Mouse (Mus musculus): Measurements from ENCODE around the gene Synpo2. TPM values are rescaled to one million over a fixed set of nuclear protein-coding genes. Genes with fewer than 3 reads are reported as not detected.

Gene Synpo2
- polyA plus RNA-seq, 1 experiment, result 0.02 TPM

- no peak overlapping the region for H3K4me3 ChIP-seq (replicated peaks)
- no peaks in the 10 kb centered on the region for H3K27me3 ChIP-seq (replicated peaks)
- TF ChIP-seq GATA1 (IDR thresholded peaks at IDR 0.05; ENCODE audit: borderline replicate concordance, low read length) (no peak), FLI1 (IDR thresholded peaks at IDR 0.05; ENCODE audit: low read length) (no peak)
- no peaks in the 10 kb centered on the region for H3K36me3 ChIP-seq (replicated peaks; ENCODE audit: low read length)
- H3K9me3 ChIP-seq, result 0 out of 2 replicates have a peak, but pooled peaks cover 3% of the 10 kb centered on the region
- H3K4me1 ChIP-seq, result peaks cover 4% of the 10 kb centered on the region; the same call in 1 of the 2 replicates
Observed at GRCm38 (mm10) chr3:123188616-123189230, 47.2 kb downstream of the Synpo2 start.

GRCm38 (mm10) chr3:123187370-123188124 lies 48.4 kb downstream of the Synpo2 start:
- Histone ChIP-seq H3K36me3 (replicated peaks; ENCODE audit: low read length) (no peaks in the 10 kb centered on the region), H3K4me3 (replicated peaks) (no peak overlapping the region), H3K9me3 (0 out of 2 replicates have a peak, but pooled peaks cover 3% of the 10 kb centered on the region), H3K4me1 (peaks cover 4% of the 10 kb centered on the region; the same call in 1 of the 2 replicates), H3K27me3 (replicated peaks) (no peaks in the 10 kb centered on the region)
- TF ChIP-seq GATA1 (IDR thresholded peaks at IDR 0.05; ENCODE audit: borderline replicate concordance, low read length), result no peak
- TF ChIP-seq FLI1 (IDR thresholded peaks at IDR 0.05; ENCODE audit: low read length), result no peak

GRCm38 (mm10) chr3:123185238-123185925 lies 50.6 kb downstream of the Synpo2 start:
- TF ChIP-seq GATA1 (IDR thresholded peaks at IDR 0.05; ENCODE audit: borderline replicate concordance, low read length), result no peak
- TF ChIP-seq FLI1 (IDR thresholded peaks at IDR 0.05; ENCODE audit: low read length), result no peak
- H3K9me3 ChIP-seq, result peaks cover 2% of the 10 kb centered on the region; the same call in 1 of the 2 replicates
- no peaks in the 10 kb centered on the region for H3K4me1 ChIP-seq
- H3K36me3 ChIP-seq (replicated peaks; ENCODE audit: low read length), result no peaks in the 10 kb centered on the region
- H3K27me3 ChIP-seq (replicated peaks), result no peaks in the 10 kb centered on the region
- peak overlapping the region; percentile 5 for H3K4me3 ChIP-seq (replicated peaks)

- peaks cover 3% of the 10 kb centered on the region; the same call in 1 of the 2 replicates for H3K9me3 ChIP-seq
- TF ChIP-seq FLI1 (IDR thresholded peaks at IDR 0.05; ENCODE audit: low read length) (no peak), GATA1 (IDR thresholded peaks at IDR 0.05; ENCODE audit: borderline replicate concordance, low read length) (no peak)
- H3K4me3 ChIP-seq (replicated peaks), result no peak overlapping the region
- H3K4me1 ChIP-seq, result no peaks in the 10 kb centered on the region
- H3K27me3 ChIP-seq (replicated peaks), result no peaks in the 10 kb centered on the region
- no peaks in the 10 kb centered on the region for H3K36me3 ChIP-seq (replicated peaks; ENCODE audit: low read length)
Observed at GRCm38 (mm10) chr3:123184281-123184680, 51.7 kb downstream of the Synpo2 start.

GRCm38 (mm10) chr3:123179508-123179907 lies 56.4 kb downstream of the Synpo2 start:
- Histone ChIP-seq H3K4me3 (replicated peaks) (no peak overlapping the region), H3K36me3 (replicated peaks; ENCODE audit: low read length) (no peaks in the 10 kb centered on the region), H3K27me3 (replicated peaks) (no peaks in the 10 kb centered on the region), H3K9me3 (peaks cover 3% of the 10 kb centered on the region; the same call in 1 of the 2 replicates), H3K4me1 (no peaks in the 10 kb centered on the region)
- TF ChIP-seq GATA1 (IDR thresholded peaks at IDR 0.05; ENCODE audit: borderline replicate concordance, low read length) (no peak), FLI1 (IDR thresholded peaks at IDR 0.05; ENCODE audit: low read length) (no peak)

GRCm38 (mm10) chr3:123179041-123179440 lies 56.9 kb downstream of the Synpo2 start:
- no peaks in the 10 kb centered on the region for H3K4me1 ChIP-seq
- TF ChIP-seq FLI1 (IDR thresholded peaks at IDR 0.05; ENCODE audit: low read length), result no peak
- TF ChIP-seq GATA1 (IDR thresholded peaks at IDR 0.05; ENCODE audit: borderline replicate concordance, low read length), result no peak
- H3K27me3 ChIP-seq (replicated peaks), result no peaks in the 10 kb centered on the region

GRCm38 (mm10) chr3:123178420-123178819 lies 57.5 kb downstream of the Synpo2 start:
- TF ChIP-seq GATA1 (IDR thresholded peaks at IDR 0.05; ENCODE audit: borderline replicate concordance, low read length) (no peak), FLI1 (IDR thresholded peaks at IDR 0.05; ENCODE audit: low read length) (no peak)
- no peak overlapping the region for H3K4me3 ChIP-seq (replicated peaks)
- no peaks in the 10 kb centered on the region for H3K36me3 ChIP-seq (replicated peaks; ENCODE audit: low read length)
- H3K9me3 ChIP-seq, result peaks cover 3% of the 10 kb centered on the region; the same call in 1 of the 2 replicates
- no peaks in the 10 kb centered on the region for H3K27me3 ChIP-seq (replicated peaks)
- H3K4me1 ChIP-seq, result no peaks in the 10 kb centered on the region

More at GRCm38 (mm10) chr3:123179041-123179440, 56.9 kb downstream of the Synpo2 start:
- H3K9me3 ChIP-seq, result peaks cover 3% of the 10 kb centered on the region; the same call in 1 of the 2 replicates
- H3K36me3 ChIP-seq (replicated peaks; ENCODE audit: low read length), result no peaks in the 10 kb centered on the region
- no peak overlapping the region for H3K4me3 ChIP-seq (replicated peaks)

GRCm38 (mm10) chr3:123176366-123177334 lies 59.3 kb downstream of the Synpo2 start:
- TF ChIP-seq FLI1 (IDR thresholded peaks at IDR 0.05; ENCODE audit: low read length), result no peak
- no peak for TF ChIP-seq GATA1 (IDR thresholded peaks at IDR 0.05; ENCODE audit: borderline replicate concordance, low read length)
- H3K4me3 ChIP-seq (replicated peaks), result no peak overlapping the region
- no peaks in the 10 kb centered on the region for H3K36me3 ChIP-seq (replicated peaks; ENCODE audit: low read length)

GRCm38 (mm10) chr3:123175142-123175541 lies 60.8 kb downstream of the Synpo2 start:
- no peak overlapping the region for H3K4me3 ChIP-seq (replicated peaks)
- no peaks in the 10 kb centered on the region for H3K27me3 ChIP-seq (replicated peaks)
- TF ChIP-seq FLI1 (IDR thresholded peaks at IDR 0.05; ENCODE audit: low read length) (no peak), GATA1 (IDR thresholded peaks at IDR 0.05; ENCODE audit: borderline replicate concordance, low read length) (no peak)
- H3K4me1 ChIP-seq, result no peaks in the 10 kb centered on the region
- no peaks in the 10 kb centered on the region for H3K9me3 ChIP-seq
- no peaks in the 10 kb centered on the region for H3K36me3 ChIP-seq (replicated peaks; ENCODE audit: low read length)

More at GRCm38 (mm10) chr3:123176366-123177334, 59.3 kb downstream of the Synpo2 start:
- Histone ChIP-seq H3K27me3 (replicated peaks) (no peaks in the 10 kb centered on the region), H3K4me1 (no peaks in the 10 kb centered on the region), H3K9me3 (peaks cover 3% of the 10 kb centered on the region; the same call in 1 of the 2 replicates)
